Mouse (Mus musculus) urinary bladder, postnatal 14 days (tissue): ENCODE data around the gene Ube2d2b.
A peak's percentile ranks its signal among the peaks of the same experiment; 100 is the strongest.

ENCODE experiments used
- DNase-seq: peaks from one replicate; pipeline ENCODE4 v3.0.0; 2021; ENCODE audit warnings: low spot score

Ube2d2b gene

DNA sequence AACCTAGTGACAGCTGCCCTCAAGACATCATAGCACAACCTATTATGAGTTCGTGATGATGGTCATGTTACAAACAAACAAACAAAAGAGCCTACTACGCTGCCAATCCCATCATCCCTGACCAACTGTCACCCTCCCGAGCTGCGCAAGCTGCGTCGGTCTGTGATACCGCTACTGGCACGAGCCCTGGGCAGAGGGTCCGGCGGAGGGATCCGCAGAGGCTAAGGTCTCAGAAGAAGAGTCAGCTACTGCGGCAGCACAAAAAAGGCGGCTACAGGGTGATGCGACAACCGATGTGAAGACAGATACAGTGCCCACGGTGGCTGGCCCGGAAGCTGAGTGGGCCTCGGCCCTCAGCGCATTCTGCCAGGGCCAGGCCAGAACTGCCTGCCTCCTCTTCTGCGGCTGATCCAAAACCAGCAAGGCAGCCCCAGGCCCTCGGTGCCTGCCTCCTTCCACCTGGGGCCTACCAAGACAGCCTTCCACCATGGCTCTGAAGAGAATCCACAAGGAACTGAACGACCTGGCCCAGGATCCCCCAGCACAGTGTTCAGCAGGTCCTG is at the start of gene Ube2d2b:
Gene Ube2d2b (plus strand): TSS at position 102 of the 563 bp plus-strand sequence.
- DNase-seq, result no peak

DNA sequence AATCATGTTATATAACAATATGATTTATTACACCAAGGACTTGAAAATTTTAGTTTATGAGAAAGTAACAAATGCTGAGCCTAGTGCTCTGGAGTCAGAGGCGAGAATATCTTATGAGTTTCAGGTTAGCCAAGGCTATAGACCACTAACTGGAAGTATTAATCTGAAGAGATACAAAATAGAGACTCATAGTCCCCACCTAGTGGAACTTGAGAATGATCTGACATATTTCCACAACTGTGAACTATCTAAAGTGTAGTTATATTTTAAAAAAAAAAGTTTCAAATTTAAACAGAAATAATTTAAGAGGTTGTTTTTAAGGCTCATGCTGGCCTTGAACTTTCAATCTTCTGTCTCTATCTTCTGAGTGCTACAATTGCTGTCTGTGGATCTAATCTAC is 47.5 kb upstream of the Ube2d2b start:
- DNase-seq, result no peak

DNA sequence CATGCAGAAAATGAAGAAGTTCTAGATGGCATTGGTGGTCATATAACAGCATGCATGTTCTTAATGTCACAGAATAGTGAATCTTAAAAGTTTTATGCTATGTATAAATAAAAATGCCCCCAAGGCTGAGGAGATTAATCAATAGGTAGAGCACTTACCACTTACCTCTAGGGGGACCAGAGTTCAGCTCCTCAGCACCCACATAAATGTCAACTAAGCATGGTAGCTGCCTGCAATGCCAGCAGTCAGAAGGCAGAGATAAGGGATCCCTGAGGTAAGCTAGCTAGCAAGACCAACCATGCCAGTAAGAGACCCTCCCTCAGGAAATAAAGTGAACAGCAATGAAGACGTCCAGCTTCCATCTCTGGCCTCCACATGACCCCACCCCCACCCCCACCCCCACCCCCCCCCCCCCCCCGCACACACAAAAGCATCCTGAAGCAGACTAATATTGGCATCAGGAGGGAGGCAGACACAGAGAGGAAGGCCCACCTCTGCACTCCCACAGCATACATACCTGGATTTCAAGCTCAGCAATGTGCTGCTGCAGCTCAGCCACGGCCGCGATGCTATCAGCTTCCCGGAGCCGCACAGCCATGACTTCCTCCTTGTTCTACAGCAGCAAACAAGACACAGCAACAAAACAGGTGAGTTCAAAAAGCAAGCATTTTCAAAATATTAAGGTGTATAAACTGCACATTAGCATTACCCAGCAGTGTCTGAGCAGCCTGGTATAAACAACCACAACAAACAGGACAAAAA is 42.0 kb upstream of the Ube2d2b start:
- DNase-seq, result no peak

DNA sequence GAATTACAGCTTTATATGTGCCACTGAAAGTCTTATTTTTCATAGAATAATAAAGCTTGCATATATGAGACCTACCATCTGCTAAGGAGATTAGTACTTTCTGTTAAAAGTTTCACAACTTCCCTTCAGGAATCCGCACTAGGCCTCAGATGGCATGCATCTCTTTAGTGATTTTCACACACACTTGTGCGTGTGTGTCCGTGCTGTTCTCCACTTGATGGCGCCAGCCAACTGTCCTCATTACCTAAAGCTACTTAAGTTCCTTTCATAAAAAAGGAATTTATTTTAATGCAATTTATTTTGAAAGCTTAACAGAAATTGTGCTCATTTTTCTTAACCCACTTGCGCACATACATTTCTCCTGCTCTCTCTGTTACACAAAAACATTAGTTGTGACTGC is 40.4 kb upstream of the Ube2d2b start:
- DNase-seq, result peak; percentile 21

DNA sequence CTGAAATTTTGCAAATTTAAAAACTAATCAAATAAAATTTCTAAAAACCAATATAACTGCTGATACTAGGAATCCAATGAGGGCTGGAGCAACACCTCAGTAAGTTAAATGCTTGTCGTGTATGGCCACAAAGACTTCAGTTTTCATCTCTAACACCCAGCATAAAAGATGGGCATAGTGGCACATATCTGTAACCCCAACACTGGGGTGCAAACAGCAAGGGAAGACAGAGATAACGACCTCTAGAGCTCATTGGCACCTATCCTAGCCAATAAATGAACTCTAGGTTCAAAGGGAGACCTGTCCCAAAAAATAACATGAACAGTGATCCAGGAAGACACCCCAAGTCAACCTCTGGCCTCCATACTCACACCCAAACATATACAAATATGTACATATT is 37.9 kb upstream of the Ube2d2b start:
- DNase-seq, result no peak

- DNase-seq, result no peak
Measured at GRCm38 (mm10) chr5:107792516-107792915, 37.4 kb upstream of the Ube2d2b start.

DNA sequence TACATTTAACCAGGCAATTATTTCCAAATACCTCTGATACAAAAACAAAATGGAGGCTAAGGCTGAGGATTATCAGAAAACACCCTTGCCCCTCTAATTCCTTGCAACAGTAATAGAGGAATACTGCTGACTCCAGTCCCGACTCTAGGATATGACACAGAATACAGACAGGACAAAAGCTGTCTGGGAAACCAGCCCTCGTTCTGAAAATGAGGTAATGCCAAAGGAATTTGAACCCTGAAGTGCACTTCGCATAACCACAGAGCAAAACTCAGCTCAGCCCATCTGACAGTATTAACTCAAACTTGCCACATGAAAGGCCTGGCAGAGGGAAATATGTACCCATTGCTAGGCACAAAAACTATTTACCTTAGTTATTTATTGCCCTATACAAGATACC is 36.6 kb upstream of the Ube2d2b start:
- no peak for DNase-seq

DNA sequence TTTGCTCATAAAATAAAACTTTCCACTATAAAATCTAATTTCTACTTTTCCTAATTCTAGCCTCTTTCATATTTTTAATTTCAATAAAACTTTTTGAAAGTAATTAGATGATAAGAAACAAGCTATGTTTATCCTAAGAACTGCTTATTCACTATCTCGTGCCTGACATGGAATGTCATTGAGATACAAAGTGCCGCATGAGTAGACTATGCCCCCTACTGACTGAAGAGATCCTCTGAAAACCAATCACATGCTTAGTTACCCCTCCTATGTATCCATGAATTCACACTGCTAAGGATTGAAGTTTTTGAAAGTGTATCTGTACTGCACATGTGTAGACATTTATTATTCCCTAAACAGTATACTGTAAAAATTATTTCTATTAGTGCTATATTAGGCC is 36.0 kb upstream of the Ube2d2b start:
- no peak for DNase-seq

DNA sequence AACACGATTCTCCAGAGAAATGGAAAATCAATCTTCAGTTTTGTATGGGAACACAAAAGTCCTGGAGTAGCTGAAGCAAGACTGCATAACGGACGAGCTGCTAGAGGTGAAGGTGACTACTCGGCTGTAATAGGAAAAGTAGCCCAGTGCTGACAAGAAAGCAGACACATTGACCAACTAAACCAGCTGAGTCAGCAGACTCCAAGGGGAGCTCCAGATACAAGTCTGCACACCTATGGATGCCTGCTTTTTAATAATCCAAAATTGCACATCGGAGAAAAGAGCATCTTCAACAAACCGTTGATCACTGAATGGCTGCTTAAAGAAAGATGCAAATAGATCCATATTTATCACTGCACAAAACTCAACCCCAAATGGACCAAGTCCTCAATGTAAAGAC is 31.6 kb upstream of the Ube2d2b start:
- no peak for DNase-seq

- no peak for DNase-seq
Measured at GRCm38 (mm10) chr5:107801234-107801633, 28.7 kb upstream of the Ube2d2b start.

DNA sequence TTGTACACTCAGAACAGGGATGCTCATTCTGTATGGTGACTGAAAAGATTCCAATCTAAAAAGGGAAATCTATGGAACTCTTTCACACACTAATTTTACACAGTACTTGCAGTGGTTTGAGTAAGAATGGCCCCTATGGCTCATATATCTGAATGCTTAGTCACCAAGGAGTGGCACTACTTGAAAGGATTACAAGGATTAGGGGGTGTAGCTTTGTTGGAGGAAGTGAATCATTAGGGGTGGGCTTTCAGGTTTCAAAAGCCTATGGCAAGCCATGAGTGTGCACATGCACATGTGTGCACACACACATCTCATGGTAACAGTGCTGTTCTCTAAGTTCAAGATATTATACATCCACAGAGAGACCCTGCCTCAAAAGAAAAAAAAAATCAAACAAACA is 27.3 kb upstream of the Ube2d2b start:
- DNase-seq, result no peak

DNA sequence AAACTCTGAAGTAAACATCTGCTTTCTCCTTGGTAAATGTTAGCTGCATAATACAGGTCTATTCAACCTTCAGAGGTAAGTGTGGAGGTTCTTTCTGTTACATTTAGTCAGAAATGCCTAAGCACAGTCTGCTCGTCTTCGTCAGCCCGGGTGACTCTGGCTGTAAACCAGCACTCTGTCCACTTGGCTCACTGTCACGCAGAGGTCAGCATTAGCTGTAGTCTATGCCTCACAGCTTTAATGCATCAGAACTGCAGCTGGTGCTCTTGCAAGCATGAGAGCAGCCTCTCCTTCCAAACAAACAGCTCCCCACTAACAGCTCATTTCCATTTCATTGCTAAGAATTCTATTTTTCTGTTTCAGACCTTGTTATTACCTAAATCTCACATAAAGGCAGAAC is 22.4 kb upstream of the Ube2d2b start:
- peak; percentile 16 for DNase-seq

DNA sequence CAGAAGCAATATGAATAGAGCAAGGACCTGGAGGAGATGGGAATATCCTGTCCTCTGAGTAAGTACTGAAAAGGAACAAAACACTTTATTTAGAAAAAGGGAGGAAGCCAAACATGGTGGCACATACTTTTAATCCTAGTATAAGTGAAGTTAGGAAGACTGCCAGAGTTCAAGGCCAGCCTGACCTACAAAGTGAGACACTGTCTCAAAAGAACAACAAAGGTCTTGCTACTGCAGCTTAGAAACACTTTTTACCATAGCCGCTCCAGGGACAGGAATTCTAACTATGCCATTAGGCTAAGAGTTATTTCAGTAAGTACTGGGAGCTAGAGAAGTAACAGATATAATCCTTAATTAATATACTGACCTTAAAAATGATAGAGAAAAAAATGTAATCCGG is 15.2 kb upstream of the Ube2d2b start:
- no peak for DNase-seq

DNA sequence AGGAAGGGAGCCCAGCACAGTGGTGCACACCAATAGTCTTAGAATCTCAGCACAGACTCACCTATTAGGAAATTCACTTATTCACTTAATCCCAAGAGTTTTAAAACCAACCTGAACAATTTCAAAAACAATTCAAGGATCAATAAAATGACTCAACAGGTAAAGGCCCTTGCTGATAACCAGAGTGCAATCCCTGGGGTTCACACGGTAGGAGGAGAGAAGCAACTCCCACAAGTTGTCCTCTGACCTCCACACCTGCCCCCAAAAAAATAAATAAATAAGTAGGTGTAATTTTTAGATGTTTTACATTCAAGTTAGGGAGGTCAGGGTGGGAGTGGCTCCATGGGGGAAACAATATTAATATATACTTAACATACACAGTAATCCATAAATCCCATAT is 7.4 kb upstream of the Ube2d2b start:
- no peak for DNase-seq

GRCm38 (mm10) chr5:107831351-107831750 is 1.5 kb downstream of the Ube2d2b start:
- no peak for DNase-seq

GRCm38 (mm10) chr5:107834287-107834686 is 4.4 kb downstream of the Ube2d2b start:
- no peak for DNase-seq

GRCm38 (mm10) chr5:107838891-107839644 is 9.2 kb downstream of the Ube2d2b start:
- DNase-seq, result peak; percentile 6

DNA sequence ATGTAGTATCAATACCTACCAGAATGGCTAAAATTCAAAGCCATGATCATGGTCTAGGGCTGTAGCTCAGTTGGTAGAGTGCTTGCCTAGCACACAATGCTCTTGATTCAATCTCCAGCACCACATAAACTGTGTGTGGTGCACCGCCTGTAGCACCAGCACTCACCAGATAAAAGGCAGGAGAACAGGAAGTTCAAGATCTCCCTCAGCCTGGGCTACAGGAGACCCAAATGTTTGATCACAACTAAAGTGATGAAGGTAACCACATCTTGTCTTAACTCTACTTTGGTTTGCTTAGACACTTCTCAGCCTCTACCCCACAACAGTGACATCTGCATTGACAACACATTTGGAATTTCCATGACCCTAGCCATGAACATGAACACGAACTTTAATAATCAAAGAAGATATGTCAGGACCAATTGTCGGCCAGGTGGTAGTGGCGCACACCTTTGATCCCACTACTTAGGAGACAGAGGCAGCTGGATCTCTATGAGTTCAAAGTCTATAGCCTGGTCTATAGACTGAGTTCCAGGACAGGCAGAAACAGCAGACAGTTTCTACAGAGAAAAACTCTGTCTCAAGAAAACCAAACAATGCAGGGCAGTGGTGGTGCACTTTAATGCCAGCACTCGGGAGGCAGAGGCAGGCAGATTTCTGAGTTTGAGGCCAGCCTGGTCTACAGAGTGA is 10.8 kb downstream of the Ube2d2b start:
- no peak for DNase-seq

DNA sequence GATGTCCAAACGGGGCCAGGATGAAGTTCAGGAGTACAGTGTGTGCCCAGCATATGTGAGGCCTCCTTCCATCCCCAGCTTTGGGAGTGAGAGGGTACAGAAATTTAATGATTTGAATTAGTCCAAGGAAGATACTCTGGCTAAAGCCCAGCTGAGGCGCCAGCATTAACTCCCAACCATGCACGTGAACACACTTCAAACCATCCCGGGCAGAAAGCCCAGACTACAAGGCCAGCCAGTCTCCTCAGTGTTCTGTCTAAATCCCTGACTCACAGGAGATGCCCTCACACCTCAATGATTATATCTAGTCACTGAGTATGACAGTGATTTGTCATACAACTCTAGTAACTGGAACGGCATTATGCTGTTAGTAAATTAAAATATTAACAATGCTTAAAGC is 17.4 kb downstream of the Ube2d2b start:
- peak; percentile 26 for DNase-seq

DNA sequence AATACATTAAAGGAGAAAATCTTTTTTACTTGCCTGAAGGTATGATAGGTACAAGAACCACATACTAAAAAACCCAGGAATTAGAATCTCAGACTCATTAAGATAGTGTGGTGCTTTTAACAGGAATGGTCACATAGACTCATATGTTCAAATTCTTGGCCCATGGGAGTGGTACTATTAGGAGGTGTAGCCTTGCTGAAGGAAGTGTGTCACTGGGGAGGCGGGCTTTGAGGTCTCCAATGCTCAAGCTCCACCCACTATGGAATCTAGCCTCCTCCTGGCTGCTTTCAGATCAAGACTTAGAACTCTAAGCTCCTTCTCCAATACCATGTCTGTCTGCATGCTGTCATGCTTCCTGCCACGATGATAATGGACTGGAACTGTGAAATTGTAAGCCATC is 17.9 kb downstream of the Ube2d2b start:
- peak; percentile 7 for DNase-seq

DNA sequence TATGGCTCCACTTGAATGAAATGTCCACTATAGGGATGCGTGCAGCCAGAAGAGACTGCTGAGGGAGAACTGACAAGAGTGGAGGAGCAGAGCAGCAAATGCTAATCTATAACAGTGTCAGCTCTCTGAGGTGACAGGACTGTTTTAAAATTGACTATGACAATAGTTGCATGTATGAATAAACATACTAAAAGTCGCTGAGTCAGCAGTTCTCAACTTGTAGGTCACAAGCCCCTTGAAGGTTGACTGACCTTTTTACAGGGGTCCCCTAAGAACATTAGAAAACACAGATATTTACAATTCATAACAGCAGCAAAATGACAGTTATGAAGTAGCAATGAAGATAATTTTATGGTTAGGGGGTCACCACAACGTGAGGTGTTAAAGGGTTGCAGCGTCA is 19.1 kb downstream of the Ube2d2b start:
- no peak for DNase-seq

DNA sequence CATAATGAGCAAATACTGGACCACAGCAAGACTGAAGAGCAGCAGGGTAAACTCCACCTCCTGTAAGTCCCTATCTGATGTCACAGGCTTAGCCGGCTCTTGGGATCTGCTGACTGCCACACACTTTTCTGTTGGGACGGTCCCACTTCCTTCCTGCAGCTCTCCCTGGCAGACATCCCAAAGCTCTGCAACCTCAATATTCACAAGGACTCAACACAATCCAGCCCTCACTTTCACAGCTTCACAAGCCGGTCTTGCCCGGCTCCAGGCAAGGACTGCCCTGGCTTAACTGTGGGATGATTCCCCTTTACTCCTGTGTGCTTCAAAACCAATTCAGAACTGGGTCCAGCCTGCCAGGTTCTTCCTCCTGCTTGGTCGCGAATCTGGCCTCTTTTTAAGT is 23.9 kb downstream of the Ube2d2b start:
- no peak for DNase-seq

- no peak for DNase-seq
Measured at GRCm38 (mm10) chr5:107854556-107854955, 24.7 kb downstream of the Ube2d2b start.
